ENCODE assay signal across 8 mouse cellular contexts in the genomic region with DNA sequence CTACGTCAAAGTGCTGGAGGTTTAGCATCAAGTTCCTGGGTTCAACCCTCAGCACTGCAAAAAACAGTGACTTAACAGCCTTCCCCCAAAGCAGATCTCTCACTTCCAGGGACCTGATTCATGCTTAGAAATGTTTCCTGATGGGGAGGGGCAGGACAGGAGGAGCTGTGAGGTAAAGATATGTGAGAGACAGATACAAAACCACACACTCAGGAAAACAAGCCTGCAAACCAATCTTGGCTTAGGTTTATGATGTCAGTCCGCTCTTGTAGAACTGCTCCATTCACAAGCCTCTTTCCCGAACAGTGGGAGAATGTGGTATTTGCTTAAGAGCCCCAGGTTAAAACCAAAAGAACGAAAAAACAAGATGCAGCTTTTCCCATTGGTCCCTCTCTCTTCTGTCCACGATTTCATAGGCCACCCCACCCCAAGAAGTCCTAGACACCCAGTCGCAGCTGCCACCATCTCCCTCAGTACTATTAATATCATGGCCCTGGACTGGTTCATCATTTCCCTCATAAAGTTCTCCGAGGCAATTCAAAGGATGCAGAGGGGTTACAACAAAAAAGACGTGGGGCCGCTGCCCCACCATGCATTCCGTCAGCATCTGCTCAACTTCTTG. TPM values are rescaled to one million over a fixed set of nuclear protein-coding genes. Genes with fewer than 3 reads are reported as not detected.
DNase-seq lines count a peak whose midpoint lies in the region; ATAC-seq and TF ChIP-seq lines count a peak whose summit lies in the region.

No protein-coding gene starts in this region.

- peak overlapping the region; percentile 98 for H3K9ac ChIP-seq in heart, embryonic 13.5 days
- H3K9ac ChIP-seq in ES-E14 (ENCODE audit: insufficient read depth, low read depth, low read length, poor library complexity, severe bottlenecking), result peak overlapping the region; percentile 79; the same call in 1 of the 2 replicates
- H3K9ac ChIP-seq in forebrain, embryonic 13.5 days, result peak overlapping the region; percentile 91
- peak overlapping the region; percentile 99 for H3K9ac ChIP-seq in liver, embryonic 16.5 days (ENCODE audit: low read depth, low read length)

- H3K9me3 ChIP-seq in heart, embryonic 13.5 days, result no peaks in the 10 kb centered on the region
- no peaks in the 10 kb centered on the region for H3K9me3 ChIP-seq in ES-E14 (ENCODE audit: control insufficient read depth, insufficient read depth, low read depth, low read length)
- H3K9me3 ChIP-seq in forebrain, embryonic 13.5 days (replicated peaks), result no peaks in the 10 kb centered on the region
- H3K9me3 ChIP-seq in liver, embryonic 16.5 days (replicated peaks; ENCODE audit: control insufficient read depth, low read length), result no peaks in the 10 kb centered on the region

- peak overlapping the region; percentile 92 for H3K27ac ChIP-seq in heart, embryonic 13.5 days (replicated peaks)
- no peak overlapping the region for H3K27ac ChIP-seq in ES-E14 (ENCODE audit: insufficient read depth, low read depth, low read length, poor library complexity, severe bottlenecking)
- H3K27ac ChIP-seq in forebrain, embryonic 13.5 days, result peak overlapping the region; percentile 83
- H3K27ac ChIP-seq in liver, embryonic 16.5 days (ENCODE audit: low read length), result peak overlapping the region; percentile 96

- ATAC-seq in heart, embryonic 13.5 days (ENCODE audit: extremely low read depth, insufficient number of reproducible peaks, low FRiP score, low TSS enrichment), result no peak
- ATAC-seq in forebrain, embryonic 13.5 days, result 0 out of 2 replicates have a peak, but pooled peaks have one; percentile 4
- ATAC-seq in liver, embryonic 16.5 days (ENCODE audit: low read depth), result peak; percentile 67
- ATAC-seq in monocyte, adult 5-6 weeks (replicated peaks; ENCODE audit: insufficient number of reproducible peaks, low FRiP score, low TSS enrichment, poor library complexity, severe bottlenecking), result no peak

- in situ Hi-C loops in ES-E14 (cut with MboI; ENCODE audit: low sequenced_read_pairs in 2 of 2, unreplicated experiment in 2 of 2), result no loop called here

- no peak for DNase-seq in heart, postnatal 36 days
- no peak for DNase-seq in ES-E14 (ENCODE audit: low read depth, low spot score)
- DNase-seq in retina, postnatal 1 day, result no peak
- DNase-seq in layer of hippocampus, adult 9-10 months (ENCODE audit: low spot score), result no peak

- peak overlapping the region; percentile 87 for H3K4me2 ChIP-seq in heart, embryonic 13.5 days
- H3K4me2 ChIP-seq in forebrain, embryonic 13.5 days, result peak overlapping the region; percentile 61
- peak overlapping the region; percentile 90 for H3K4me2 ChIP-seq in liver, embryonic 16.5 days (ENCODE audit: low read depth, low read length)

- H3K27me3 ChIP-seq in heart, embryonic 13.5 days (replicated peaks), result no peaks in the 10 kb centered on the region
- H3K27me3 ChIP-seq in forebrain, embryonic 13.5 days, result no peaks in the 10 kb centered on the region
- no peaks in the 10 kb centered on the region for H3K27me3 ChIP-seq in liver, embryonic 16.5 days (ENCODE audit: control insufficient read depth, insufficient read depth, low read depth, low read length)

- H3K36me3 ChIP-seq in heart, embryonic 13.5 days, result 0 out of 2 replicates have a peak, but pooled peaks cover 4% of the 10 kb centered on the region
- H3K36me3 ChIP-seq in ES-E14 (ENCODE audit: control insufficient read depth, insufficient read depth, low read length, poor library complexity, severe bottlenecking), result no peaks in the 10 kb centered on the region; the same call in 1 of the 2 replicates
- no peaks in the 10 kb centered on the region for H3K36me3 ChIP-seq in forebrain, embryonic 13.5 days (ENCODE audit: poor library complexity, severe bottlenecking)
- H3K36me3 ChIP-seq in liver, embryonic 16.5 days (ENCODE audit: control insufficient read depth, insufficient read depth), result no peaks in the 10 kb centered on the region

- H3K4me1 ChIP-seq in heart, embryonic 13.5 days, result peaks cover 45% of the 10 kb centered on the region
- H3K4me1 ChIP-seq in ES-E14 (ENCODE audit: control insufficient read depth in 2 of 2, insufficient read depth in 2 of 2, low read length in 2 of 2, poor library complexity in 1 of 2), result peaks cover 2 to 12% of the 10 kb centered on the region in 2 experiments; a peak in 2 of 4 replicates
- H3K4me1 ChIP-seq in forebrain, embryonic 13.5 days, result peaks cover 38% of the 10 kb centered on the region
- peaks cover 44% of the 10 kb centered on the region for H3K4me1 ChIP-seq in liver, embryonic 16.5 days (ENCODE audit: control insufficient read depth, low read depth, low read length)

- intact Hi-C loops in heart, postnatal 36 days (cut with DNase I), result no loop called here

- H3K4me3 ChIP-seq in heart, embryonic 13.5 days, result peak overlapping the region; percentile 98
- H3K4me3 ChIP-seq in ES-E14 (ENCODE audit: insufficient read depth in 1 of 2, low read depth in 1 of 2, low read length in 2 of 2, poor library complexity in 1 of 2, severe bottlenecking in 1 of 2), result peak overlapping the region; percentile 81 to 91
- H3K4me3 ChIP-seq in forebrain, embryonic 13.5 days, result peak overlapping the region; percentile 82
- H3K4me3 ChIP-seq in liver, embryonic 16.5 days (ENCODE audit: low read depth, low read length), result peak overlapping the region; percentile 93

- WGBS in heart, embryonic 13.5 days, result 20% methylated on average over 10 of the region's 10 CpGs
- WGBS in forebrain, embryonic 13.5 days, result 16% methylated on average over 10 of the region's 10 CpGs
- WGBS in liver, embryonic 16.5 days (ENCODE audit: insufficient replicate concordance), result 10% methylated on average over 10 of the region's 10 CpGs

TF ChIP-seq in ES-E14, 5 proteins besides CTCF, POLR2A, EP300 and RAD21:
- TF ChIP-seq ZNF384 (IDR thresholded peaks at IDR 0.05; ENCODE audit: low read depth, low read length) (no peak), CHD2 (IDR thresholded peaks at IDR 0.05; ENCODE audit: low read depth, low read length) (no peak)

RNA-seq across cellular contexts. Expression of a gene that starts 1.1 kb away (rescaled TPM):
- 7.9 and 8.3 TPM in 2 replicates for polyA plus RNA-seq in heart, embryonic 13.5 days (2015; fragmentation: Nextera tagmentation; extraction: Ambion mirVana)
- total RNA-seq in heart, postnatal 36 days (2021), result 10 to 100 TPM; 28.5 to 29.7 TPM
- 45.2 and 50.0 TPM in 2 replicates for total RNA-seq in ES-E14 (2012; rRNA removed)
- polyA plus RNA-seq in forebrain, embryonic 13.5 days (2015; fragmentation: Nextera tagmentation; extraction: Ambion mirVana), result 11.9 and 12.1 TPM in 2 replicates
- polyA plus RNA-seq in liver, embryonic 16.5 days (2015; fragmentation: Nextera tagmentation; extraction: Ambion mirVana), result 15.1 and 18.1 TPM in 2 replicates
- 16.3 to 21.9 TPM (median 19.8 TPM) in 3 replicates for total RNA-seq in monocyte, adult 5-6 weeks (2017)

RNA-seq across cellular contexts. Expression of a gene that starts 6.1 kb away (rescaled TPM):
- polyA plus RNA-seq in heart, embryonic 13.5 days (2015; fragmentation: Nextera tagmentation; extraction: Ambion mirVana), result not detected in 2 replicates
- total RNA-seq in heart, postnatal 36 days (2021), result not detected
- 0.16 and 0.94 TPM in 2 replicates for total RNA-seq in ES-E14 (2012; rRNA removed)
- polyA plus RNA-seq in forebrain, embryonic 13.5 days (2015; fragmentation: Nextera tagmentation; extraction: Ambion mirVana), result 0.25 and 0.39 TPM in 2 replicates
- not detected in 2 replicates for polyA plus RNA-seq in liver, embryonic 16.5 days (2015; fragmentation: Nextera tagmentation; extraction: Ambion mirVana)
- not detected in 3 replicates for total RNA-seq in monocyte, adult 5-6 weeks (2017)

RNA-seq across cellular contexts. Expression of a gene that starts 46.7 kb away (rescaled TPM):
- 7.2 and 8.0 TPM in 2 replicates for polyA plus RNA-seq in heart, embryonic 13.5 days (2015; fragmentation: Nextera tagmentation; extraction: Ambion mirVana)
- 10 to 100 TPM; 10.3 to 15.3 TPM for total RNA-seq in heart, postnatal 36 days (2021)
- total RNA-seq in ES-E14 (2012; rRNA removed), result 29.3 and 53.8 TPM in 2 replicates
- polyA plus RNA-seq in forebrain, embryonic 13.5 days (2015; fragmentation: Nextera tagmentation; extraction: Ambion mirVana), result 0.87 and 0.98 TPM in 2 replicates
- polyA plus RNA-seq in liver, embryonic 16.5 days (2015; fragmentation: Nextera tagmentation; extraction: Ambion mirVana), result 6.7 and 7.7 TPM in 2 replicates
- 14.1 to 16.7 TPM (median 15.1 TPM) in 3 replicates for total RNA-seq in monocyte, adult 5-6 weeks (2017)

RNA-seq across cellular contexts. Expression of a gene that starts 49.4 kb away (rescaled TPM):
- polyA plus RNA-seq in heart, embryonic 13.5 days (2015; fragmentation: Nextera tagmentation; extraction: Ambion mirVana), result 2.0 and 2.6 TPM in 2 replicates
- 1 to 10 TPM; 1.0 to 1.2 TPM for total RNA-seq in heart, postnatal 36 days (2021)
- total RNA-seq in ES-E14 (2012; rRNA removed), result 2.1 and 2.3 TPM in 2 replicates
- 0.98 and 2.2 TPM in 2 replicates for polyA plus RNA-seq in forebrain, embryonic 13.5 days (2015; fragmentation: Nextera tagmentation; extraction: Ambion mirVana)
- 23.7 and 24.3 TPM in 2 replicates for polyA plus RNA-seq in liver, embryonic 16.5 days (2015; fragmentation: Nextera tagmentation; extraction: Ambion mirVana)
- not detected in 3 replicates for total RNA-seq in monocyte, adult 5-6 weeks (2017)

Comparison
In these comparisons a context has a peak if more than half of its experiments do, and no peak if none do; other contexts are left out.
1. ATAC-seq: peak in forebrain, embryonic 13.5 days (single experiment) and liver, embryonic 16.5 days (single experiment); none in heart, embryonic 13.5 days (single experiment) and monocyte, adult 5-6 weeks (single experiment).
2. Peak in every context shown above with its lines, with median percentiles within 50 percentile points of each other: H3K4me2 ChIP-seq, H3K4me3 ChIP-seq and H3K9ac ChIP-seq.